Mouse (Mus musculus) cerebellum, adult 2 months (tissue): ENCODE measurements around the gene Fam166b. TPM values are rescaled to one million over a fixed set of nuclear protein-coding genes. Genes with fewer than 3 reads are reported as not detected.

Source experiments
- DNase-seq, 2 experiments: peaks; one replicate each; pipeline ENCODE4 v3.0.0; 2021
- H3K27ac ChIP-seq: fragments of 200-500 bp; 2 replicates; pipeline ENCODE4 v1.5.1; 2012; ENCODE audit warnings: low read length, control low read depth, inconsistent platforms; ENCODE audit not compliant: insufficient read depth
- H3K27me3 ChIP-seq: fragments of 200-500 bp; 2 replicates; pipeline ENCODE4 v1.6.1; 2012; ENCODE audit warnings: inconsistent platforms, mild to moderate bottlenecking, low read length, moderate library complexity; ENCODE audit not compliant: control insufficient read depth, insufficient read depth
- H3K4me1 ChIP-seq: fragments of 200-500 bp; 2 replicates; pipeline ENCODE4 v1.6.1; 2011; ENCODE audit warnings: low read length; ENCODE audit not compliant: control insufficient read depth, insufficient read depth
- H3K4me3 ChIP-seq: fragments of 200-500 bp; replicated peaks from 2 replicates; pipeline ENCODE3; 2011; ENCODE audit warnings: mild to moderate bottlenecking, low read depth, low read length, control low read depth; ENCODE audit not compliant: insufficient read depth
- CTCF ChIP-seq: fragments of 200-500 bp; IDR thresholded peaks from 2 replicates; pipeline ENCODE4 v1.5.1; 2011; ENCODE audit warnings: low read depth, mild to moderate bottlenecking, control low read depth, low read length, moderate library complexity, borderline replicate concordance; ENCODE audit not compliant: insufficient read depth
- POLR2A ChIP-seq: fragments of 200-500 bp; IDR thresholded peaks from 2 replicates; pipeline ENCODE4 v1.6.1; 2011; ENCODE audit warnings: low read length, control low read depth, borderline replicate concordance; ENCODE audit not compliant: insufficient read depth
- whole genome bisulfite sequencing: fragments of 180-500 bp; shearing (Covaris S2); methylation state at CpG from one replicate; pipeline ENCODE4 v1.1.7; 2018; 5-methylcytosine and 5-hydroxymethylcytosine counted together
- polyA plus RNA-seq: library from polyadenylated mRNA; depleted of rRNA; stranded (reverse); fragments of >200 nt; gene quantifications from 2 replicates; pipeline ENCODE4 v1.2.3, GENCODE M21; 2012

Fam166b gene
- polyA plus RNA-seq, 1 experiment = 0.87 TPM

GRCm38 (mm10) chr4:43407071-43407920 is 21.6 kb downstream of the Fam166b start:
- H3K27me3 ChIP-seq = no peaks in the 10 kb centered on the region
- peak overlapping the region; percentile 58; the same call in 1 of the 2 replicates for H3K27ac ChIP-seq
- 84% methylated on average over 12 of the region's 12 CpGs for WGBS
- TF ChIP-seq CTCF (no peak), POLR2A (no peak)
- H3K4me1 ChIP-seq = peaks cover 10% of the 10 kb centered on the region
- peak overlapping the region; percentile 11 for H3K4me3 ChIP-seq
- DNase-seq = no peak

GRCm38 (mm10) chr4:43406162-43406971 is 22.6 kb downstream of the Fam166b start:
- Histone ChIP-seq H3K4me1 (peaks cover 14% of the 10 kb centered on the region), H3K27ac (peak overlapping the region; percentile 78), H3K27me3 (no peaks in the 10 kb centered on the region), H3K4me3 (peak overlapping the region; percentile 67)
- no peak for TF ChIP-seq POLR2A
- TF ChIP-seq CTCF = no peak; the same call in 1 of the 2 replicates
- WGBS = 10% methylated on average over 28 of the region's 28 CpGs
- DNase-seq = peak; percentile 60 to 64

- no peak overlapping the region for H3K4me3 ChIP-seq
- peaks cover 21% of the 10 kb centered on the region for H3K4me1 ChIP-seq
- DNase-seq = no peak
- no peak overlapping the region for H3K27ac ChIP-seq
- H3K27me3 ChIP-seq = no peaks in the 10 kb centered on the region
- no peak for TF ChIP-seq CTCF
- no peak for TF ChIP-seq POLR2A
- WGBS = 89% methylated on average over 10 of the region's 10 CpGs
Measured at GRCm38 (mm10) chr4:43404697-43405096, 24.2 kb downstream of the Fam166b start.

- WGBS = 47% methylated on average over 9 of the region's 9 CpGs
- TF ChIP-seq POLR2A (no peak), CTCF (no peak)
- peaks cover 31% of the 10 kb centered on the region for H3K4me1 ChIP-seq
Measured at GRCm38 (mm10) chr4:43402212-43402611, 26.7 kb downstream of the Fam166b start.

GRCm38 (mm10) chr4:43401486-43401885 is 27.4 kb downstream of the Fam166b start:
- Histone ChIP-seq H3K4me1 (peaks cover 31% of the 10 kb centered on the region), H3K27me3 (no peaks in the 10 kb centered on the region), H3K27ac (no peak overlapping the region), H3K4me3 (no peak overlapping the region)
- TF ChIP-seq POLR2A (no peak), CTCF (no peak)
- DNase-seq = no peak
- 89% methylated on average over 10 of the region's 10 CpGs for WGBS

More at GRCm38 (mm10) chr4:43402212-43402611, 26.7 kb downstream of the Fam166b start:
- H3K27me3 ChIP-seq = no peaks in the 10 kb centered on the region
- no peak for DNase-seq
- no peak overlapping the region for H3K27ac ChIP-seq
- no peak overlapping the region for H3K4me3 ChIP-seq

GRCm38 (mm10) chr4:43400976-43401375 is 28.0 kb downstream of the Fam166b start:
- Histone ChIP-seq H3K4me3 (no peak overlapping the region), H3K27ac (no peak overlapping the region), H3K27me3 (no peaks in the 10 kb centered on the region), H3K4me1 (peaks cover 30% of the 10 kb centered on the region)
- DNase-seq = no peak
- 31% methylated on average over 10 of the region's 10 CpGs for WGBS
- TF ChIP-seq CTCF (no peak), POLR2A (no peak)

- H3K4me3 ChIP-seq = no peak overlapping the region
- WGBS = 46% methylated on average over 31 of the region's 31 CpGs
- H3K27me3 ChIP-seq = no peaks in the 10 kb centered on the region
- DNase-seq = no peak
- peak overlapping the region; percentile 62 for H3K27ac ChIP-seq
- H3K4me1 ChIP-seq = peaks cover 26% of the 10 kb centered on the region
- TF ChIP-seq CTCF (no peak), POLR2A (no peak)
Measured at GRCm38 (mm10) chr4:43399391-43400131, 29.4 kb downstream of the Fam166b start.
